Mouse (Mus musculus) C2C12 (cell line): ENCODE measurements around the gene Tbc1d17. TPM values are rescaled to one million over a fixed set of nuclear protein-coding genes. Genes with fewer than 3 reads are reported as not detected.

ENCODE experiments used
- H3K27me3 ChIP-seq: one replicate; pipeline ENCODE4 v1.6.1; 2011; ENCODE audit not compliant: control insufficient read depth, insufficient read depth, insufficient read length
- H3K36me3 ChIP-seq: one replicate; pipeline ENCODE4 v1.6.1; 2011; ENCODE audit not compliant: control insufficient read depth, insufficient read depth
- H3K4me3 ChIP-seq: one replicate; pipeline ENCODE4 v1.5.1; 2011; ENCODE audit warnings: mild to moderate bottlenecking, control low read depth; ENCODE audit not compliant: poor library complexity, insufficient read depth, severe bottlenecking
- H3K79me2 ChIP-seq: one replicate; pipeline ENCODE4 v1.6.1; 2011; ENCODE audit not compliant: control insufficient read depth, insufficient read depth
- H3K79me3 ChIP-seq: one replicate; pipeline ENCODE4 v1.6.1; 2011; ENCODE audit warnings: low read depth, control low read depth
- H3ac ChIP-seq: one replicate; pipeline ENCODE3; 2011; ENCODE audit warnings: low read depth; ENCODE audit not compliant: control insufficient read depth, insufficient read length
- CEBPB ChIP-seq: IDR thresholded peaks from one replicate; pipeline ENCODE4 v1.6.1; 2011; ENCODE audit warnings: low read depth, mild to moderate bottlenecking, control low read depth, moderate library complexity
- CTCF ChIP-seq: IDR thresholded peaks from one replicate; pipeline ENCODE4 v1.5.1; 2011; ENCODE audit not compliant: control insufficient read depth, insufficient read depth, insufficient read length
- FOSL1 ChIP-seq: IDR thresholded peaks from one replicate; pipeline ENCODE4 v1.8.0; 2011; ENCODE audit warnings: mild to moderate bottlenecking, low read length; ENCODE audit not compliant: poor library complexity, insufficient read depth, severe bottlenecking
- MAX ChIP-seq: IDR thresholded peaks from one replicate; pipeline ENCODE4 v1.6.1; 2011; ENCODE audit warnings: mild to moderate bottlenecking, control low read depth
- MYOD1 ChIP-seq: IDR thresholded peaks from one replicate; pipeline ENCODE4 v1.6.1; 2011; ENCODE audit warnings: low read depth; ENCODE audit not compliant: control insufficient read depth, insufficient read length
- MYOG ChIP-seq: IDR thresholded peaks from one replicate; pipeline ENCODE4 v1.6.1; 2011; ENCODE audit not compliant: control insufficient read depth, insufficient read length; ENCODE audit errors: extremely low read depth
- USF1 ChIP-seq: IDR thresholded peaks from one replicate; pipeline ENCODE4 v1.6.1; 2011; ENCODE audit warnings: low read depth, mild to moderate bottlenecking, control low read depth, moderate library complexity
- polyA plus RNA-seq: library from polyadenylated mRNA; unstranded; fragments of >200 nt; fragmentation: generic; extraction: Trizol; gene quantifications from one replicate; pipeline ENCODE4 v1.2.1, GENCODE M21; 2012; ENCODE audit warnings: missing spikeins

The Tbc1d17 gene
- polyA plus RNA-seq, 1 experiment: 38.4 TPM

GRCm38 (mm10) chr7:44835373-44836015 lies 13.4 kb downstream of the Tbc1d17 start:
- Histone ChIP-seq H3K36me3 (peaks cover 9% of the 10 kb centered on the region), H3K27me3 (no peaks in the 10 kb centered on the region), H3K4me3 (no peak overlapping the region), H3K79me2 (peaks cover 7% of the 10 kb centered on the region), H3K79me3 (peaks cover 5% of the 10 kb centered on the region), H3ac (no peak overlapping the region)
- TF ChIP-seq MAX (no peak), FOSL1 (no peak), MYOD1 (no peak), USF1 (no peak), CEBPB (no peak), CTCF (no peak), MYOG (no peak)

- H3K79me3 ChIP-seq: peaks cover 26% of the 10 kb centered on the region
- no peak overlapping the region for H3ac ChIP-seq
- H3K27me3 ChIP-seq: no peaks in the 10 kb centered on the region
- peaks cover 29% of the 10 kb centered on the region for H3K36me3 ChIP-seq
- H3K4me3 ChIP-seq: no peak overlapping the region
- H3K79me2 ChIP-seq: peaks cover 34% of the 10 kb centered on the region
- TF ChIP-seq MAX (no peak), CEBPB (no peak), MYOD1 (no peak), FOSL1 (no peak), MYOG (no peak), CTCF (no peak), USF1 (no peak)
Observed at GRCm38 (mm10) chr7:44832763-44833162, 16.1 kb downstream of the Tbc1d17 start.

DNA sequence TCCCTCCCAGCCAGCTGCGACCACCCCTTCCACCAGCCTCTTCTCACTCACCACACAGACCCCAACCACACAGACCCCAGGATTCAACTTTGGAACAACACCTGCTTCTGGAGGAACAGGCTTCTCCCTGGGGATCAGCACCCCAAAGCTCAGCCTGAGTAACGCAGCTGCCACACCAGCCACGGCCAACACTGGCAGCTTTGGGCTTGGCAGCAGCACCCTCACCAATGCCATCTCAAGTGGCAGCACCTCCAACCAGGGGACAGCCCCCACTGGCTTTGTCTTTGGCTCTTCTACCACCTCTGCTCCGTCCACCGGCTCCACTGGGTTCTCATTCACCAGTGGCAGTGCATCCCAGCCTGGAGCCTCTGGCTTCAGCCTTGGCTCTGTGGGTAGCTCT lies 20.2 kb downstream of the Tbc1d17 start:
- H3K79me2 ChIP-seq: peaks cover 74% of the 10 kb centered on the region
- H3K4me3 ChIP-seq: no peak overlapping the region
- H3ac ChIP-seq: no peak overlapping the region
- H3K27me3 ChIP-seq: no peaks in the 10 kb centered on the region
- peaks cover 42% of the 10 kb centered on the region for H3K36me3 ChIP-seq
- TF ChIP-seq MAX (no peak), CEBPB (no peak), CTCF (no peak), MYOD1 (no peak), FOSL1 (no peak), USF1 (no peak), MYOG (no peak)
- H3K79me3 ChIP-seq: peaks cover 65% of the 10 kb centered on the region

DNA sequence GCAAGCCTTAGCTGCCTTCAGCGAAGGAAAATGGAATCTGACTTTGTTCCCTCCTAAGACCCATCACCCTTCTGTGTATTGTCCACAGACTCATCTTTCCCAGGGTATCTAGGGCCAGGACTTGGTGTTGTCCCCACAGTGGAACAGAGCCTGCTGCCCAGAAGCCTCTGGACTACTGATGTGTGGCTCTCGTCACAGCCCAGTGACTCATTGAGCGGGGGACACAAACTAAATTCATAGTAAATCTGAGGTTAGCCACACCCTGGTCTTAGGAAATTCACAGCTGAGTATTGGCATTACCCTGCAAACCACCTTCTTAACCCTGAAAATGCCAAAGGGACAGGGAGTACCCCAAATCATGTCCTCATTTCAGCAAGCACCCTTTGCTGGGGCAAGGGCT lies 22.1 kb downstream of the Tbc1d17 start:
- H3K27me3 ChIP-seq: no peaks in the 10 kb centered on the region
- H3K79me3 ChIP-seq: peaks cover 82% of the 10 kb centered on the region
- H3ac ChIP-seq: no peak overlapping the region
- TF ChIP-seq MYOG (no peak), USF1 (no peak), CTCF (no peak), MAX (no peak), CEBPB (peak; percentile 12), MYOD1 (no peak), FOSL1 (no peak)
- H3K79me2 ChIP-seq: peaks cover 94% of the 10 kb centered on the region
- no peak overlapping the region for H3K4me3 ChIP-seq
- peaks cover 45% of the 10 kb centered on the region for H3K36me3 ChIP-seq

DNA sequence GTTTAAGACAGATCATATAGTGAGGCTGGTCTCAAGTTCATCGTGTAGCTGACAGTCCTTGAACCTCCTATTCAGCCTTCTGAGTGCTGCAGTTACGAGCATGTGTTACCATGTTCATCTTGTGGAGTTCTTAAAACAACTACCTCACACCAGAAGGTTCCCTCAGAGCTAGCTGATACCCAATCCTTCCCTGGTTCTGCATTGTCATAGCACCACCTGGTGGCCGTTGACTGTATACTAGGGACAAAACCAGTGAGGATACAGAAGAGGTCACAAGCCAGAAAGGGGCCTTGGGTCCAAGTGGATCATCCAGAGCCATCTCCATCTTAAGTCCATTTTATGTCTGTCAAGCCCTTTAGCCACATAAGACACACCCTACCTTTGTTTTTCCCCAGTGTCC lies 24.0 kb downstream of the Tbc1d17 start:
- TF ChIP-seq CTCF (peak; percentile 22), CEBPB (no peak)

GRCm38 (mm10) chr7:44823409-44823808 lies 25.5 kb downstream of the Tbc1d17 start:
- no peaks in the 10 kb centered on the region for H3K27me3 ChIP-seq
- peaks cover 100% of the 10 kb centered on the region for H3K79me2 ChIP-seq
- peaks cover 96% of the 10 kb centered on the region for H3K79me3 ChIP-seq
- H3ac ChIP-seq: no peak overlapping the region
- peaks cover 43% of the 10 kb centered on the region for H3K36me3 ChIP-seq
- TF ChIP-seq CTCF (no peak), MAX (no peak), CEBPB (no peak), MYOG (no peak)
- no peak overlapping the region for H3K4me3 ChIP-seq

More for the DNA sequence above, 24.0 kb downstream of the Tbc1d17 start:
- peaks cover 36% of the 10 kb centered on the region for H3K36me3 ChIP-seq
- H3K79me3 ChIP-seq: peaks cover 91% of the 10 kb centered on the region
- H3K79me2 ChIP-seq: peaks cover 100% of the 10 kb centered on the region
- H3ac ChIP-seq: no peak overlapping the region
- H3K4me3 ChIP-seq: no peak overlapping the region
- no peaks in the 10 kb centered on the region for H3K27me3 ChIP-seq
